Mouse (Mus musculus) cerebellum, adult 2 months (tissue): ENCODE measurements around the gene Kctd20. TPM values are rescaled to one million over a fixed set of nuclear protein-coding genes. Genes with fewer than 3 reads are reported as not detected.

Experiments used
- DNase-seq, 2 experiments: peaks; one replicate each; pipeline ENCODE4 v3.0.0; 2021
- H3K27ac ChIP-seq: fragments of 200-500 bp; 2 replicates; pipeline ENCODE4 v1.5.1; 2012; ENCODE audit warnings: low read length, control low read depth, inconsistent platforms; ENCODE audit not compliant: insufficient read depth
- H3K27me3 ChIP-seq: fragments of 200-500 bp; 2 replicates; pipeline ENCODE4 v1.6.1; 2012; ENCODE audit warnings: inconsistent platforms, mild to moderate bottlenecking, low read length, moderate library complexity; ENCODE audit not compliant: control insufficient read depth, insufficient read depth
- H3K4me1 ChIP-seq: fragments of 200-500 bp; 2 replicates; pipeline ENCODE4 v1.6.1; 2011; ENCODE audit warnings: low read length; ENCODE audit not compliant: control insufficient read depth, insufficient read depth
- H3K4me3 ChIP-seq: fragments of 200-500 bp; replicated peaks from 2 replicates; pipeline ENCODE3; 2011; ENCODE audit warnings: mild to moderate bottlenecking, low read depth, low read length, control low read depth; ENCODE audit not compliant: insufficient read depth
- CTCF ChIP-seq: fragments of 200-500 bp; IDR thresholded peaks from 2 replicates; pipeline ENCODE4 v1.5.1; 2011; ENCODE audit warnings: low read depth, mild to moderate bottlenecking, control low read depth, low read length, moderate library complexity, borderline replicate concordance; ENCODE audit not compliant: insufficient read depth
- POLR2A ChIP-seq: fragments of 200-500 bp; IDR thresholded peaks from 2 replicates; pipeline ENCODE4 v1.6.1; 2011; ENCODE audit warnings: low read length, control low read depth, borderline replicate concordance; ENCODE audit not compliant: insufficient read depth
- WGBS: fragments of 180-500 bp; shearing (Covaris S2); methylation state at CpG from one replicate; pipeline ENCODE4 v1.1.7; 2018; 5-methylcytosine and 5-hydroxymethylcytosine counted together
- polyA plus RNA-seq: library from polyadenylated mRNA; depleted of rRNA; stranded (reverse); fragments of >200 nt; gene quantifications from 2 replicates; pipeline ENCODE4 v1.2.3, GENCODE M21; 2012

Kctd20 gene
- polyA plus RNA-seq, 1 experiment: 45.8 TPM

- WGBS: 89% methylated on average over 7 of the region's 7 CpGs
- no peak overlapping the region for H3K4me3 ChIP-seq
- peaks cover 4% of the 10 kb centered on the region; the same call in 1 of the 2 replicates for H3K4me1 ChIP-seq
- no peaks in the 10 kb centered on the region for H3K27me3 ChIP-seq
- no peak for TF ChIP-seq POLR2A
- no peak for TF ChIP-seq CTCF
- H3K27ac ChIP-seq: no peak overlapping the region
- no peak for DNase-seq
Observed at GRCm38 (mm10) chr17:28936133-28936532, 15.6 kb upstream of the Kctd20 start.

DNA sequence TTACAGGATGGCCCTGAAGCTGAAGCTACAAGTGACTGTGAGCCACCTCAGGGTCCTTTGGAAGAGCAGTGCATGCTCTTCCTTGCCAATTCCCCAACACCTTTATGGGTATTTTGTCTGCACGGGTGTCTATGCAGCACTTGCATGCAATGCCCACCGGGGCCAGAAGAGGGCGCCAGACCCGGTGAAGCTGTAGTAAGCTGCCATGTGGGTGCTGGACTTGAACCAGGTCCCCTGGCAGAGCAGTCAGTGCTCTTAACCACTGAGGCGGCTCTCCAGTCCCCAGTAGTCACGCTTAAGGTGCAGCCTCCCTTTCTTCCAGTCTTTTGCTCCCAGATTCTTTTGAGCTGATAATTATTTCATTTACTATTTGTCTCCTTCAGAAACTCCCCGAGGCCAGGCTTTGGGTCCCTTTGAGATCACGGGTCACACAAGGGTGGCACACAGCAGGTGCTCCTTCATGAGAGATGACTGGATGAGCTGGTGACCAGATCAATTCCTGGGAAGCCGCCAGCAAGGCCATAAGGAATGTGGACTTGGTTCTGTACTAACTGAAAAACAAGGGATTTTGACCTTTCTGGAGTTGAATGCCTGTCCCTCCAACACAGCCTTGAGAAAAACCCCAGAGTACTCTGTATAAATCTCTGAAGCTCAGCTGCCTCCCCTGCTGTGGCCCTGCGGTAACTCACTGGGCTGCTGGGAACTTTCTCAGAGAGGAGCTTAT lies 15.0 kb upstream of the Kctd20 start:
- H3K4me3 ChIP-seq: no peak overlapping the region
- 70% methylated on average over 10 of the region's 10 CpGs for WGBS
- no peak overlapping the region for H3K27ac ChIP-seq
- H3K27me3 ChIP-seq: no peaks in the 10 kb centered on the region
- peak in 1 of 2 experiments; percentile 26 for DNase-seq
- peaks cover 7% of the 10 kb centered on the region for H3K4me1 ChIP-seq
- TF ChIP-seq POLR2A (no peak), CTCF (peak; percentile 45; the same call in 1 of the 2 replicates)

GRCm38 (mm10) chr17:28940776-28941555 lies 10.8 kb upstream of the Kctd20 start:
- WGBS: 45% methylated on average over 25 of the region's 25 CpGs
- peak in 1 of 2 experiments; percentile 36 for DNase-seq

GRCm38 (mm10) chr17:28942101-28942500 lies 9.6 kb upstream of the Kctd20 start:
- no peak for DNase-seq
- Histone ChIP-seq H3K27me3 (no peaks in the 10 kb centered on the region), H3K4me1 (peaks cover 7% of the 10 kb centered on the region), H3K4me3 (no peak overlapping the region), H3K27ac (no peak overlapping the region)
- 80% methylated on average over 10 of the region's 11 CpGs for WGBS
- no peak for TF ChIP-seq POLR2A

More at GRCm38 (mm10) chr17:28940776-28941555, 10.8 kb upstream of the Kctd20 start:
- no peaks in the 10 kb centered on the region for H3K27me3 ChIP-seq
- H3K4me1 ChIP-seq: peaks cover 7% of the 10 kb centered on the region
- H3K27ac ChIP-seq: no peak overlapping the region
- TF ChIP-seq CTCF: no peak
- no peak for TF ChIP-seq POLR2A
- H3K4me3 ChIP-seq: no peak overlapping the region

GRCm38 (mm10) chr17:28943740-28944139 lies 8.0 kb upstream of the Kctd20 start, which contains the start of gene Pxt1:
Pxt1 (minus strand) TSS chr17:28943840.
- 92% methylated on average over 7 of the region's 7 CpGs for WGBS
- Histone ChIP-seq H3K27ac (no peak within 1 kb of the TSS), H3K27me3 (no peaks in the 10 kb centered on the region), H3K4me1 (peaks cover 7% of the 10 kb centered on the region), H3K4me3 (no peak within 1 kb of the TSS)
- no peak for DNase-seq
- TF ChIP-seq POLR2A: no peak
- TF ChIP-seq CTCF: no peak

DNA sequence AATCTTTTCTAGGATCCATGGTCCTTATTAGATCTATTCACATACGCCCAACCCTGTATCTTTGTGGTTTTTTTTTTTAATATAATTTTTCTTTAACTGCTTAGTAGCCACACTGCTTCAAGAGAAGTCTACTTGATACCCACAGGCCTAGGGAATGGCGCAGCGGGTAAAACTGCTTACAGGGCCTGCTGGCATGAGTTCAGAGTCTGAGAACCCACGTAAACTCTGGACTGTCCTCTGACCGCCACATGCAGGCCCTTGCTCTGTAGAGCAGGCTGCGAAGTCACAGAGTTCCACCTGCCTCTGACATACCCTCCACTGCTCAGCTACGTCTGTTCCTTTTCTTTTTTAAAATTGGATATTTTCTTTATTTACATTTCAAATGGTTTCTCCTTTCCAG lies 7.3 kb upstream of the Kctd20 start:
- Histone ChIP-seq H3K4me1 (peaks cover 7% of the 10 kb centered on the region), H3K27me3 (no peaks in the 10 kb centered on the region), H3K27ac (no peak overlapping the region), H3K4me3 (no peak overlapping the region)
- TF ChIP-seq CTCF: no peak
- TF ChIP-seq POLR2A: no peak
- 89% methylated on average over 7 of the region's 7 CpGs for WGBS
- no peak for DNase-seq

GRCm38 (mm10) chr17:28947011-28947939 lies 4.5 kb upstream of the Kctd20 start:
- 85% methylated on average over 19 of the region's 19 CpGs for WGBS

More at GRCm38 (mm10) chr17:28947011-28947939, 4.5 kb upstream of the Kctd20 start:
- Histone ChIP-seq H3K27me3 (no peaks in the 10 kb centered on the region), H3K27ac (no peak overlapping the region), H3K4me1 (no peaks in the 10 kb centered on the region), H3K4me3 (no peak overlapping the region)
- DNase-seq: no peak
- TF ChIP-seq CTCF (no peak), POLR2A (no peak)
